Mouse (Mus musculus) lung, embryonic 16.5 days (tissue): ENCODE measurements around the gene Agbl1. TPM values are rescaled to one million over a fixed set of nuclear protein-coding genes. Genes with fewer than 3 reads are reported as not detected.

ENCODE experiments used
- ATAC-seq: fragments of 200-750 bp; cut with Nextera tagmentation; 2 replicates; pipeline ENCODE4 v1.8.0; 2017; ENCODE audit warnings: low read depth, mild to moderate bottlenecking, moderate library complexity
- H3K27ac ChIP-seq: fragments of 300-500 bp; sonication (generic); 2 replicates; pipeline ENCODE4 v1.5.1; 2014; ENCODE audit warnings: mild to moderate bottlenecking, control low read depth, low read length
- H3K27me3 ChIP-seq: fragments of 300-500 bp; sonication (generic); 2 replicates; pipeline ENCODE4 v1.6.1; 2014; ENCODE audit warnings: low read depth, low read length, mixed read lengths; ENCODE audit not compliant: control insufficient read depth, insufficient read depth
- H3K36me3 ChIP-seq: fragments of 300-500 bp; sonication (generic); 2 replicates; pipeline ENCODE4 v1.6.1; 2014; ENCODE audit warnings: low read length; ENCODE audit not compliant: control insufficient read depth, insufficient read depth
- H3K4me1 ChIP-seq: fragments of 300-500 bp; sonication (generic); replicated peaks from 2 replicates; pipeline ENCODE4 v1.6.1; 2014; ENCODE audit warnings: low read length, mixed read lengths; ENCODE audit not compliant: control insufficient read depth, insufficient read depth
- H3K4me2 ChIP-seq: fragments of 300-500 bp; sonication (generic); 2 replicates; pipeline ENCODE4 v1.6.1; 2014; ENCODE audit warnings: low read depth, low read length, control low read depth
- H3K4me3 ChIP-seq: fragments of 300-500 bp; sonication (generic); 2 replicates; pipeline ENCODE4 v1.5.1; 2014; ENCODE audit warnings: mild to moderate bottlenecking, low read length, control low read depth
- H3K9ac ChIP-seq: fragments of 300-500 bp; sonication (generic); 2 replicates; pipeline ENCODE4 v1.6.1; 2014; ENCODE audit warnings: low read length, control low read depth
- H3K9me3 ChIP-seq: fragments of 300-500 bp; sonication (generic); 2 replicates; pipeline ENCODE4 v1.6.1; 2016; ENCODE audit warnings: low read length; ENCODE audit not compliant: control insufficient read depth
- WGBS: fragments of 180-500 bp; shearing (Covaris S2); extraction: QIAGEN DNeasy Blood & Tissue Kit; methylation state at CpG from one replicate; pipeline ENCODE4 v1.1.7; 2014; 5-methylcytosine and 5-hydroxymethylcytosine counted together
- polyA plus RNA-seq: library from polyadenylated mRNA; unstranded; fragments of >200 nt; fragmentation: Nextera tagmentation; extraction: Ambion mirVana; gene quantifications from 2 replicates; pipeline ENCODE4 v1.2.1, GENCODE M21; 2015

Gene Agbl1
- polyA plus RNA-seq, 1 experiment from 2014 or later, result not detected

GRCm38 (mm10) chr7:76487519-76487918 is 257.8 kb downstream of the Agbl1 start:
- Histone ChIP-seq H3K4me2 (no peak overlapping the region), H3K27ac (no peak overlapping the region), H3K4me1 (no peaks in the 10 kb centered on the region), H3K9ac (no peak overlapping the region), H3K9me3 (no peaks in the 10 kb centered on the region), H3K36me3 (no peaks in the 10 kb centered on the region), H3K4me3 (no peak overlapping the region), H3K27me3 (no peaks in the 10 kb centered on the region)
- ATAC-seq, result no peak
- 63% methylated on average over 5 of the region's 5 CpGs for WGBS

GRCm38 (mm10) chr7:76524291-76524690 is 294.6 kb downstream of the Agbl1 start:
- no peaks in the 10 kb centered on the region for H3K27me3 ChIP-seq
- 20% methylated on average over 3 of the region's 3 CpGs for WGBS
- H3K9ac ChIP-seq, result no peak overlapping the region
- H3K27ac ChIP-seq, result no peak overlapping the region
- no peaks in the 10 kb centered on the region for H3K4me1 ChIP-seq
- ATAC-seq, result no peak
- no peak overlapping the region for H3K4me3 ChIP-seq
- no peaks in the 10 kb centered on the region for H3K9me3 ChIP-seq
- H3K36me3 ChIP-seq, result no peaks in the 10 kb centered on the region
- no peak overlapping the region for H3K4me2 ChIP-seq

- no peaks in the 10 kb centered on the region for H3K4me1 ChIP-seq
- WGBS, result 45% methylated on average over 2 of the region's 2 CpGs
- H3K4me2 ChIP-seq, result no peak overlapping the region
- no peaks in the 10 kb centered on the region for H3K9me3 ChIP-seq
- no peak for ATAC-seq
- H3K4me3 ChIP-seq, result no peak overlapping the region
- H3K9ac ChIP-seq, result no peak overlapping the region
- no peaks in the 10 kb centered on the region for H3K36me3 ChIP-seq
- no peak overlapping the region for H3K27ac ChIP-seq
- H3K27me3 ChIP-seq, result no peaks in the 10 kb centered on the region
Measured at GRCm38 (mm10) chr7:76546456-76546855, 316.8 kb downstream of the Agbl1 start.

GRCm38 (mm10) chr7:76547313-76547712 is 317.6 kb downstream of the Agbl1 start:
- Histone ChIP-seq H3K9me3 (no peaks in the 10 kb centered on the region), H3K4me1 (no peaks in the 10 kb centered on the region), H3K27ac (no peak overlapping the region), H3K36me3 (no peaks in the 10 kb centered on the region), H3K27me3 (no peaks in the 10 kb centered on the region), H3K4me3 (no peak overlapping the region), H3K4me2 (no peak overlapping the region), H3K9ac (no peak overlapping the region)
- no peak for ATAC-seq

- Histone ChIP-seq H3K27me3 (no peaks in the 10 kb centered on the region), H3K4me1 (no peaks in the 10 kb centered on the region), H3K4me2 (no peak overlapping the region), H3K9ac (no peak overlapping the region), H3K27ac (no peak overlapping the region), H3K9me3 (no peaks in the 10 kb centered on the region), H3K4me3 (no peak overlapping the region), H3K36me3 (no peaks in the 10 kb centered on the region)
- no peak for ATAC-seq
- 82% methylated on average over 3 of the region's 3 CpGs for WGBS
Measured at GRCm38 (mm10) chr7:76551860-76552259, 322.2 kb downstream of the Agbl1 start.

GRCm38 (mm10) chr7:76560564-76561258 is 331.0 kb downstream of the Agbl1 start:
- no peaks in the 10 kb centered on the region for H3K9me3 ChIP-seq
- ATAC-seq, result no peak
- no peak overlapping the region for H3K27ac ChIP-seq
- no peak overlapping the region for H3K9ac ChIP-seq
- no peaks in the 10 kb centered on the region for H3K4me1 ChIP-seq
- H3K4me3 ChIP-seq, result no peak overlapping the region
- H3K4me2 ChIP-seq, result no peak overlapping the region
- H3K27me3 ChIP-seq, result no peaks in the 10 kb centered on the region
- H3K36me3 ChIP-seq, result no peaks in the 10 kb centered on the region

- ATAC-seq, result no peak
- Histone ChIP-seq H3K36me3 (no peaks in the 10 kb centered on the region), H3K9ac (no peak overlapping the region), H3K9me3 (no peaks in the 10 kb centered on the region), H3K27me3 (no peaks in the 10 kb centered on the region), H3K27ac (no peak overlapping the region), H3K4me2 (no peak overlapping the region), H3K4me3 (no peak overlapping the region), H3K4me1 (no peaks in the 10 kb centered on the region)
- WGBS, result 55% methylated on average over 4 of the region's 4 CpGs
Measured at GRCm38 (mm10) chr7:76562506-76562905, 332.8 kb downstream of the Agbl1 start.

GRCm38 (mm10) chr7:76594566-76595079 is 364.9 kb downstream of the Agbl1 start:
- no peak overlapping the region for H3K4me3 ChIP-seq
- no peak overlapping the region for H3K27ac ChIP-seq
- no peaks in the 10 kb centered on the region for H3K27me3 ChIP-seq
- H3K36me3 ChIP-seq, result no peaks in the 10 kb centered on the region
- no peaks in the 10 kb centered on the region for H3K4me1 ChIP-seq
- WGBS, result 60% methylated on average over 5 of the region's 5 CpGs
- no peak overlapping the region for H3K9ac ChIP-seq
- no peaks in the 10 kb centered on the region for H3K9me3 ChIP-seq
- no peak overlapping the region for H3K4me2 ChIP-seq
- ATAC-seq, result no peak

- no peaks in the 10 kb centered on the region for H3K4me1 ChIP-seq
- H3K36me3 ChIP-seq, result no peaks in the 10 kb centered on the region
- no peak overlapping the region for H3K27ac ChIP-seq
- H3K4me3 ChIP-seq, result no peak overlapping the region
- no peaks in the 10 kb centered on the region for H3K9me3 ChIP-seq
- 34% methylated on average over 2 of the region's 2 CpGs for WGBS
- no peaks in the 10 kb centered on the region for H3K27me3 ChIP-seq
- H3K4me2 ChIP-seq, result no peak overlapping the region
- no peak for ATAC-seq
- no peak overlapping the region for H3K9ac ChIP-seq
Measured at GRCm38 (mm10) chr7:76597812-76598211, 368.1 kb downstream of the Agbl1 start.
